Mouse (Mus musculus): ENCODE measurements around the gene 3110082I17Rik. TPM values are rescaled to one million over a fixed set of nuclear protein-coding genes. Genes with fewer than 3 reads are reported as not detected.
"Not testable (repeated sequence)": the region's sequence is repeated elsewhere in the genome, so short reads cannot be mapped to it uniquely, and the experiment has no call there.

The 3110082I17Rik gene
- polyA plus RNA-seq, 1 experiment from 2014 or later: 37.2 TPM

GRCm38 (mm10) chr5:139390324-139391119, 69.8 kb downstream of the 3110082I17Rik start:
- not testable (repeated sequence) for H3K4me2 ChIP-seq; ATAC-seq (ENCODE audit: insufficient read depth, low FRiP score, low read depth); H3K4me3 ChIP-seq (replicated peaks); H3K27ac ChIP-seq; H3K27me3 ChIP-seq (replicated peaks); H3K36me3 ChIP-seq; H3K9me3 ChIP-seq; H3K9ac ChIP-seq
- 74% methylated on average over 5 of the region's 5 CpGs for WGBS
- peaks cover 22% of the 10 kb centered on the region for H3K4me1 ChIP-seq

GRCm38 (mm10) chr5:139389676-139390061, 70.7 kb downstream of the 3110082I17Rik start:
- H3K27me3 ChIP-seq (replicated peaks): no peaks in the 10 kb centered on the region
- no peak overlapping the region for H3K4me2 ChIP-seq
- H3K27ac ChIP-seq: peak overlapping the region; percentile 69
- peak; percentile 84 for ATAC-seq (ENCODE audit: insufficient read depth, low FRiP score, low read depth)
- no peaks in the 10 kb centered on the region for H3K9me3 ChIP-seq
- 0 out of 2 replicates have a peak overlapping the region, but pooled peaks have one; percentile 6 for H3K4me3 ChIP-seq (replicated peaks)
- WGBS: 0% methylated on average over 6 of the region's 6 CpGs
- peaks cover 23% of the 10 kb centered on the region for H3K4me1 ChIP-seq
- no peak overlapping the region for H3K9ac ChIP-seq
- H3K36me3 ChIP-seq: no peaks in the 10 kb centered on the region

DNA sequence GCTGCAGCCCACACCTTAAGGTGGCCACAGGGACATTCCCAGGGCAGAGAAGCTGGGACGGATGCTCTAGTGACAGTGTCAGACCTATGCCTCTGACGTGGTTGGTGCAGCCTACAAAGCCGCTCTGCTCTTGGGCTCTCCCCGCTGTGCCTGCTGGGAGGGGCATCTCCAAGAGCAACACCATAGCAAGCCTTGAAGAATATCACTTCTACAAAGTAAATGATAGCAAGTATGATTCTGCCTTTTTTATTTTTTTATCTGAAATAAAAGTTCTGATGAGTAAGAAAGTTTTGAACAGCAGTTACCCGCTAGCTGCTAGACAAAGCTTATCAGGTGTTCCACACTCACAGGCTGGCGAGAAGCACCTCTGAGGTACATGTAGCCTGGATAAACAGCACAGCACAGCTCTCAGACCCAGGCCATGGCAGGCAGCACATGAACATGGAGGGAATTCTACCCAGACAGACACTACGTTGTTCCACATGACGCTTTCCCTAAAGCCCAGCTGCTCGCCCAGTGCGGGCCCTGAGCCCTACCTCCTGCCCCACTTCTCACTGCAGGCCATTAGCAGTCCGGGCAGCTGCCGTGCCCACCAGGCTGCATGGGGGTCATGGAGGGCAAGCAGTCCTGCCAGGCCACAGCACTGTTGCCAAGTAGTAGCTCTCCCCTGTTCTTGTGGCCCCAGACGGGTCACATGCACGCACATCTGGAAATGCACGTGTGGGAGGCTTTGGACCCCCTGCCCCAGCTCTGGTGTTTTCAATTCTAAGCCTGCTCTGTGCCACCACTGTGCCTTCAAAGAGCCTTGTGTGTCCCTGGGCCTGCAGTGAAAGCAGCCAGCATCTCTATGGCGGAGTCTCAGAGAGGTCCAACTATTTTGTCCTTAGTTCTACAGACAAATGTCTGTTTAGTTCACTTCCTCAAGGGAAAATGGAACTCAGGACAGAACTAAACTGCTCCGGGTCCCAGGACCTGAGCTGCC, 71.3 kb downstream of the 3110082I17Rik start:
- Histone ChIP-seq H3K4me2 (peak overlapping the region; percentile 6; the same call in 1 of the 2 replicates), H3K36me3 (no peaks in the 10 kb centered on the region), H3K27ac (peak overlapping the region; percentile 69), H3K9ac (no peak overlapping the region), H3K4me1 (peaks cover 26% of the 10 kb centered on the region), H3K4me3 (replicated peaks) (no peak overlapping the region), H3K9me3 (no peaks in the 10 kb centered on the region), H3K27me3 (replicated peaks) (no peaks in the 10 kb centered on the region)
- WGBS: 61% methylated on average over 17 of the region's 17 CpGs
- peak; percentile 48; the same call in 1 of the 2 replicates for ATAC-seq (ENCODE audit: insufficient read depth, low FRiP score, low read depth)

GRCm38 (mm10) chr5:139388195-139388570, 72.1 kb downstream of the 3110082I17Rik start:
- 53% methylated on average over 4 of the region's 4 CpGs for WGBS
- Histone ChIP-seq H3K9ac (no peak overlapping the region), H3K9me3 (no peaks in the 10 kb centered on the region), H3K36me3 (no peaks in the 10 kb centered on the region), H3K4me1 (peaks cover 26% of the 10 kb centered on the region), H3K27me3 (replicated peaks) (no peaks in the 10 kb centered on the region), H3K4me2 (0 out of 2 replicates have a peak overlapping the region, but pooled peaks have one; percentile 11), H3K27ac (peak overlapping the region; percentile 69), H3K4me3 (replicated peaks) (no peak overlapping the region)
- ATAC-seq (ENCODE audit: insufficient read depth, low FRiP score, low read depth): no peak

GRCm38 (mm10) chr5:139387329-139388194, 72.8 kb downstream of the 3110082I17Rik start:
- ATAC-seq (ENCODE audit: insufficient read depth, low FRiP score, low read depth): no peak
- no peaks in the 10 kb centered on the region for H3K36me3 ChIP-seq
- H3K9me3 ChIP-seq: no peaks in the 10 kb centered on the region
- H3K4me3 ChIP-seq (replicated peaks): no peak overlapping the region
- peaks cover 26% of the 10 kb centered on the region for H3K4me1 ChIP-seq
- peak overlapping the region; percentile 69 for H3K27ac ChIP-seq
- no peak overlapping the region for H3K4me2 ChIP-seq
- no peak overlapping the region for H3K9ac ChIP-seq
- WGBS: 78% methylated on average over 10 of the region's 10 CpGs
- H3K27me3 ChIP-seq (replicated peaks): no peaks in the 10 kb centered on the region

DNA sequence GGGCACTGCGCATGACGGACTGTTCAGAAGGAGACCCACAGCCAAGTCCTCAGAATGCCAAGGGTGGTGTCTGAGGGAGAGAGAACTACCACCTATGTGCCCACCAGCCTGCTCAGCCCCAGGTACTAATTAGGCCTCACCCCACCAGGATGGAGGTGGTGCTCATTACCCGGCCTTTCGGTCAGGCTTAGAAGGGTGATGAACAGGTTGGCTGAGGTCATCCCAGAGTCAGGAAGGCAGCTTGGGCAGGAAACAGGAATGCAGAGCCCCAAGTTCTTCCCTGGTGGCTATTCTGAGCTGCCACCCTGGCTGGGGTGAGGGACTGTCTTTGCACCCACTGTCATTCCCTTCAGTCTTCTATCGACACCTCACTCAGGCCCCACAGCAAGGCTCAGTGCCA, 74.3 kb downstream of the 3110082I17Rik start:
- ATAC-seq (ENCODE audit: insufficient read depth, low FRiP score, low read depth): no peak
- H3K27me3 ChIP-seq (replicated peaks): no peaks in the 10 kb centered on the region
- H3K27ac ChIP-seq: no peak overlapping the region
- H3K9me3 ChIP-seq: no peaks in the 10 kb centered on the region
- no peak overlapping the region for H3K4me2 ChIP-seq
- no peak overlapping the region for H3K4me3 ChIP-seq (replicated peaks)
- no peaks in the 10 kb centered on the region for H3K36me3 ChIP-seq
- H3K4me1 ChIP-seq: peaks cover 33% of the 10 kb centered on the region
- H3K9ac ChIP-seq: no peak overlapping the region
- 94% methylated on average over 5 of the region's 5 CpGs for WGBS

GRCm38 (mm10) chr5:139384531-139384930, 75.8 kb downstream of the 3110082I17Rik start:
- no peaks in the 10 kb centered on the region for H3K27me3 ChIP-seq (replicated peaks)
- H3K4me1 ChIP-seq: peaks cover 40% of the 10 kb centered on the region
- no peaks in the 10 kb centered on the region for H3K36me3 ChIP-seq
- H3K9ac ChIP-seq: no peak overlapping the region
- WGBS: 39% methylated on average over 10 of the region's 10 CpGs
- H3K4me2 ChIP-seq: no peak overlapping the region
- H3K9me3 ChIP-seq: no peaks in the 10 kb centered on the region
- ATAC-seq (ENCODE audit: insufficient read depth, low FRiP score, low read depth): no peak
- no peak overlapping the region for H3K27ac ChIP-seq
- no peak overlapping the region for H3K4me3 ChIP-seq (replicated peaks)

DNA sequence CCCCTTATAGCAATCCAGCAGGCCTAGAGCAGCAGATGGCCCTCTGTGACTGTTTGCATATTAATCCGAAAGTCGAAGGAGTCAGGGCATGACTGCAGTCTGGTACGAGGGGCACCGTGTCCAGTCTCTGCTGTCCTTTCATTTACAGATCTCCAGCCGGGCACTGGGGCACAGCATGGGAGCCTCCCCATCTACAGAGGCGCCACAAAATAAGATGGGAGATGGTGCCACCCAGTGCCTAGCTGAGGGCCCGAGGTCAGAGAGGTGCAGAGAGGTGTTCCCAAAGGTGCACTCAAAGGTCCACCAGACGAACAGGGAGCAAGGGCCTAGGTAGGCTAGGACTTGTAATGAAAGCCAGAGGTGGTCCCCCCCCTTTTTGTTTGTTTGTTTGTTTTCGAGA, 77.1 kb downstream of the 3110082I17Rik start:
- Histone ChIP-seq H3K27ac (0 out of 2 replicates have a peak overlapping the region, but pooled peaks have one; percentile 64), H3K27me3 (replicated peaks) (no peaks in the 10 kb centered on the region), H3K9me3 (no peaks in the 10 kb centered on the region), H3K9ac (no peak overlapping the region), H3K4me3 (replicated peaks) (no peak overlapping the region), H3K4me1 (peaks cover 41% of the 10 kb centered on the region), H3K4me2 (0 out of 2 replicates have a peak overlapping the region, but pooled peaks have one; percentile 5), H3K36me3 (no peaks in the 10 kb centered on the region)
- ATAC-seq (ENCODE audit: insufficient read depth, low FRiP score, low read depth): no peak
- WGBS: 78% methylated on average over 9 of the region's 9 CpGs

DNA sequence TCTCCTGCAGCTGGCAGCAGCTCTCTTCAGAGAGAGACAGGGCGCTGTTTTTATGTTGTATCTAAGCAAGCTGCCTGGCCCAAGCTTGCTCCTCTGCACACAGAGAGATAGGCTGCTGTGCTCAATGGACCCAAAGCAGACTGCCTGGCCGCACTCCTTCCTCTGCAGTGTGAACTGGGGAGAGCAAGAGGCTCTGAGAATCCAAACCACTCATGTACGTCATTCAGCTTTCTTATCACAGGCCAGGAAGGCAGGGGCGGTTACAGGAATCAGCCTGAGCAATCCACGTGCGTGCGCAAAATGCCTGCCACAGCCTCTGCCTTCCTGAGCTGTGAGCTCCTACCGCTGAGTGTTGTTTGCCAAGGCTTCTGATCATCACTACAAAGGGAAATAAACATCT, 77.6 kb downstream of the 3110082I17Rik start:
- ATAC-seq (ENCODE audit: insufficient read depth, low FRiP score, low read depth): peak; percentile 36; the same call in 1 of the 2 replicates

DNA sequence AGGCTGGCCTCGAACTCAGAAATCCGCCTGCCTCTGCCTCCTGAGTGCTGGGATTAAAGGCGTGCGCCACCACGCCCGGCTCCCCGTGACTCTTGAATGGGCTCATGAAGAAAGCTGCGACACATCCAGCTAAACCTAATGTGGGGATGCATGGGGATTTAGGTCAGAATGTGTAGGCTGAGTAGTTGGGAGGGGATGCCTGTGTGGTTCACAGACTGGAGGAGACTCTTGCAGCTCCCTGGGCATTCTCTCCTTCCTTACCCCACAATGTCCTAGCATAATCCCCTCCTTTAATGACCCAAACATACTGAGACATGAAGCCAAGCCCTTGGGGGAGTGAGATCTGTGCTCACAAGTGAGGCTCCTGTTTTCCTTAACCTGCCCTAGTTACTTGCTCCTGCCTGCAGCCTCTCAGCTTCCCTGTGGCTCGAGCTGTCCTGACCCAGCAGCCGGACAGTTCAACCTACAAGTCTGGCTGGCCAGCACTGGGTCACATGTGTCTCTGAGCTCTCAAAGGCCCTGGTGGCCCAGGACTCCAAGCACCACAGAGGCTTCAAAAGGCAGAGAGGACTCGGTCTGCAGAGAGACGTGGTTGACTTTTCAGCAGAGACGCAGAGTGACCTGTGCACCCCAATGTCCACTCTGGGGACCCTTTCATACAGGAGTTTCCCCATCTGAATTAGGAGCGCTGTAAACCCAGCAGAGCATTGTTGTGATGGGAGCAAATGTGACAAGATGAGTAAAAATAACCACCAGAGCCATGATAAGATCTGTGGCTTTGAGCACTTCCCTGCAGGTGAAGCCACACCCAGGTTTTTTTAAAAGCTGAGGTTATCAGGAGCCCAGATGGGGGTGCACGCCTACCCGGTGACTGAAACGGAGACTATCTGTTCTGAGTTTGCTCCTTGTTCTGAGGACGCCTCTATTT, 78.5 kb downstream of the 3110082I17Rik start:
- Histone ChIP-seq H3K4me1 (peaks cover 43% of the 10 kb centered on the region), H3K27ac (peak overlapping the region; percentile 64), H3K9ac (no peak overlapping the region), H3K27me3 (replicated peaks) (no peaks in the 10 kb centered on the region), H3K4me2 (peak overlapping the region; percentile 5; the same call in 1 of the 2 replicates), H3K36me3 (no peaks in the 10 kb centered on the region), H3K9me3 (no peaks in the 10 kb centered on the region), H3K4me3 (replicated peaks) (0 out of 2 replicates have a peak overlapping the region, but pooled peaks have one; percentile 3)
- ATAC-seq (ENCODE audit: insufficient read depth, low FRiP score, low read depth): peak; percentile 33; the same call in 1 of the 2 replicates
- 74% methylated on average over 18 of the region's 18 CpGs for WGBS

More for the DNA sequence above, 77.6 kb downstream of the 3110082I17Rik start:
- no peak overlapping the region for H3K9ac ChIP-seq
- peak overlapping the region; percentile 64 for H3K27ac ChIP-seq
- WGBS: 65% methylated on average over 8 of the region's 8 CpGs
- no peaks in the 10 kb centered on the region for H3K27me3 ChIP-seq (replicated peaks)
- H3K4me3 ChIP-seq (replicated peaks): no peak overlapping the region
- H3K4me1 ChIP-seq: peaks cover 41% of the 10 kb centered on the region
- no peaks in the 10 kb centered on the region for H3K9me3 ChIP-seq
- no peaks in the 10 kb centered on the region for H3K36me3 ChIP-seq
- 0 out of 2 replicates have a peak overlapping the region, but pooled peaks have one; percentile 5 for H3K4me2 ChIP-seq

Data from stomach, embryonic 15.5 days (tissue).